ENCODE assay signal across 8 mouse cellular contexts in the genomic region with DNA sequence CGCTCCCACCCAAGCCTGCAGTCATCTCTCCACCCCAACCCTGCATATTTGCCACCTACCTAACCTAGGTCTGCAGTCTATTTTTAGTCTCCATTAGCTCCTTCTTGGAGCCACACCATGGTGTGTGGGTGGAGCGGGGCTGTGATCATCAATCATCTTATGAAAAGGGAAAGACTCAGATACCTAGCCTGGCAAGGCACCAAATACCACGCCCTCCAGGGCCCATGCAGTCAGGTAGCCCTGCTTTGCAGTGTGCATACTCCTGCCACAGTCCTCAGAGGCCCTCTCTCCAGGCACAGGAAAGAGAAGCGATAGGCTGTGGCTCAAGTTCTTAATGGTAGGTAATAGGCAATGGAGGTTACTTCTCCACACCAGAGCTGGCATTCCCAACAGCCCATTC.
A peak's percentile ranks its signal among the peaks of the same experiment; 100 is the strongest.
DNase-seq lines count a peak whose midpoint lies in the region; ATAC-seq lines count a peak whose summit lies in the region.

No protein-coding gene starts in this region.

- 71% methylated on average over 4 of the region's 4 CpGs for WGBS in kidney, embryonic 15.5 days
- WGBS in hindbrain, embryonic 13.5 days: 75% methylated on average over 4 of the region's 4 CpGs
- 87% methylated on average over 4 of the region's 4 CpGs for WGBS in midbrain, embryonic 12.5 days

- H3K27ac ChIP-seq in kidney, embryonic 15.5 days: peak overlapping the region; percentile 96; the same call in 1 of the 2 replicates
- 0 out of 2 replicates have a peak overlapping the region, but pooled peaks have one; percentile 86 for H3K27ac ChIP-seq in brown adipose tissue, adult 24 weeks (replicated peaks; ENCODE audit: low read depth, low read length)
- H3K27ac ChIP-seq in hindbrain, embryonic 13.5 days: peak overlapping the region; percentile 98
- H3K27ac ChIP-seq in midbrain, embryonic 12.5 days (replicated peaks): no peak overlapping the region

- H3K4me2 ChIP-seq in kidney, embryonic 15.5 days: peak overlapping the region; percentile 84
- peak overlapping the region; percentile 85 for H3K4me2 ChIP-seq in hindbrain, embryonic 13.5 days
- peak overlapping the region; percentile 91 for H3K4me2 ChIP-seq in midbrain, embryonic 12.5 days (replicated peaks)

- peaks cover 72% of the 10 kb centered on the region for H3K4me1 ChIP-seq in kidney, embryonic 15.5 days
- H3K4me1 ChIP-seq in brown adipose tissue, adult 24 weeks (ENCODE audit: control insufficient read depth, insufficient read depth, insufficient read length, low read length): peaks cover 37% of the 10 kb centered on the region
- peaks cover 64% of the 10 kb centered on the region for H3K4me1 ChIP-seq in hindbrain, embryonic 13.5 days (replicated peaks)
- peaks cover 44% of the 10 kb centered on the region for H3K4me1 ChIP-seq in midbrain, embryonic 12.5 days

- no peak for ATAC-seq in kidney, embryonic 15.5 days (replicated peaks; ENCODE audit: low FRiP score)
- ATAC-seq in hindbrain, embryonic 13.5 days (ENCODE audit: low FRiP score): no peak
- ATAC-seq in midbrain, embryonic 12.5 days (ENCODE audit: low FRiP score, low read depth): no peak
- no peak for ATAC-seq in monocyte, adult 5-6 weeks (replicated peaks; ENCODE audit: insufficient number of reproducible peaks, low FRiP score, low TSS enrichment, poor library complexity, severe bottlenecking)

- no peaks in the 10 kb centered on the region for H3K36me3 ChIP-seq in kidney, embryonic 15.5 days
- H3K36me3 ChIP-seq in hindbrain, embryonic 13.5 days: no peaks in the 10 kb centered on the region
- no peaks in the 10 kb centered on the region for H3K36me3 ChIP-seq in midbrain, embryonic 12.5 days

- 0 out of 2 replicates have a peak overlapping the region, but pooled peaks have one; percentile 8 for H3K9ac ChIP-seq in kidney, embryonic 15.5 days
- peak overlapping the region; percentile 94 for H3K9ac ChIP-seq in hindbrain, embryonic 13.5 days
- H3K9ac ChIP-seq in midbrain, embryonic 12.5 days (replicated peaks): peak overlapping the region; percentile 41; the same call in 1 of the 2 replicates

- no peaks in the 10 kb centered on the region for H3K27me3 ChIP-seq in kidney, embryonic 15.5 days
- no peaks in the 10 kb centered on the region for H3K27me3 ChIP-seq in hindbrain, embryonic 13.5 days
- H3K27me3 ChIP-seq in midbrain, embryonic 12.5 days: 0 out of 2 replicates have a peak, but pooled peaks cover 7% of the 10 kb centered on the region

- H3K4me3 ChIP-seq in kidney, embryonic 15.5 days (replicated peaks): peak overlapping the region; percentile 66
- H3K4me3 ChIP-seq in brown adipose tissue, adult 24 weeks (ENCODE audit: insufficient read depth, low read depth, low read length): peak overlapping the region; percentile 77
- peak overlapping the region; percentile 63 for H3K4me3 ChIP-seq in hindbrain, embryonic 13.5 days
- H3K4me3 ChIP-seq in midbrain, embryonic 12.5 days: peak overlapping the region; percentile 60

- H3K9me3 ChIP-seq in kidney, embryonic 15.5 days (replicated peaks): no peaks in the 10 kb centered on the region
- H3K9me3 ChIP-seq in hindbrain, embryonic 13.5 days: no peaks in the 10 kb centered on the region
- no peaks in the 10 kb centered on the region for H3K9me3 ChIP-seq in midbrain, embryonic 12.5 days

- DNase-seq in kidney, adult 9 months: no peak
- no peak for DNase-seq in T-cell, adult 2 months (ENCODE audit: low spot score)
- DNase-seq in cerebellum, postnatal 4 days (ENCODE audit: low spot score in 2 of 2): no peak

Comparison
In these comparisons a context has a peak if more than half of its experiments do, and no peak if none do; other contexts are left out.
1. H3K9ac ChIP-seq: peak in every context shown above with its lines; median percentile 94 in hindbrain, embryonic 13.5 days; 41 in midbrain, embryonic 12.5 days; 8 in kidney, embryonic 15.5 days.